Mouse (Mus musculus) adipose tissue, adult 10 weeks (tissue): ENCODE results near the gene Slc25a35. TPM values are rescaled to one million over a fixed set of nuclear protein-coding genes. Genes with fewer than 3 reads are reported as not detected.

Source experiments
- polyA plus RNA-seq: library from polyadenylated mRNA; stranded (reverse); fragments of 350-450 nt; fragmentation: Illumina TruSeq; extraction: RNeasy Lipid Tissue Mini Kit (QIAGEN cat#74804); gene quantifications from one replicate; pipeline ENCODE4 v1.2.3, GENCODE M21; 2014; ENCODE audit warnings: low read depth, low replicate concordance

Slc25a35 gene
- polyA plus RNA-seq, result 38.0 TPM

GRCm38 (mm10) chr11:68967337-68968282 is at the start of gene Slc25a35:
Slc25a35 (plus strand) TSS chr11:68968131.

GRCm38 (mm10) chr11:68926981-68927380 is 41.0 kb upstream of the Slc25a35 start, which contains the start of gene Odf4:
Odf4 (minus strand) TSS chr11:68927081.

DNA sequence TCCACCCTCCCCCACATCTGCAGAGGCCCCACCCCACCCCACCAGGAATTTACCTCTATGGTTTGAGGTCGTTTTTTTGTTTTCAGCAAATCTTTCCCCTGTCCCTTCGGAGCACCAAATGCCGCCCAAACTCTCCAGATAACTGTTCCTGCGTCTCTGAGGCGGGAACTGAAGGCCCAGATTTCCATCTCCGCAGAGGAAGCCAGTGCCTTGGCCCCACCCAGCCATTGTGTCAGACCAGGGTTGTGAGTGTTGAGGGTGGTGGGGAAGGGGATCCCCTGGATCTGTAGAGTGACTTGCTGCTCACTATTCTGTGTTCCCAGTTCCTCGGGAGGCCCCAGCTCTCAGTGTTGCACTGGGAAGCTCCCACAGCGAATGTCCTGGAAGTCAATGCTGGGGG is 10.6 kb upstream of the Slc25a35 start, which contains the start of gene Arhgef15:
Gene Arhgef15 (minus strand): TSS at position 173 of the 400 bp plus-strand sequence.

GRCm38 (mm10) chr11:68975085-68975484 is 7.2 kb downstream of the Slc25a35 start, which contains the start of gene Rangrf:
Rangrf (minus strand) TSS chr11:68975185.

DNA sequence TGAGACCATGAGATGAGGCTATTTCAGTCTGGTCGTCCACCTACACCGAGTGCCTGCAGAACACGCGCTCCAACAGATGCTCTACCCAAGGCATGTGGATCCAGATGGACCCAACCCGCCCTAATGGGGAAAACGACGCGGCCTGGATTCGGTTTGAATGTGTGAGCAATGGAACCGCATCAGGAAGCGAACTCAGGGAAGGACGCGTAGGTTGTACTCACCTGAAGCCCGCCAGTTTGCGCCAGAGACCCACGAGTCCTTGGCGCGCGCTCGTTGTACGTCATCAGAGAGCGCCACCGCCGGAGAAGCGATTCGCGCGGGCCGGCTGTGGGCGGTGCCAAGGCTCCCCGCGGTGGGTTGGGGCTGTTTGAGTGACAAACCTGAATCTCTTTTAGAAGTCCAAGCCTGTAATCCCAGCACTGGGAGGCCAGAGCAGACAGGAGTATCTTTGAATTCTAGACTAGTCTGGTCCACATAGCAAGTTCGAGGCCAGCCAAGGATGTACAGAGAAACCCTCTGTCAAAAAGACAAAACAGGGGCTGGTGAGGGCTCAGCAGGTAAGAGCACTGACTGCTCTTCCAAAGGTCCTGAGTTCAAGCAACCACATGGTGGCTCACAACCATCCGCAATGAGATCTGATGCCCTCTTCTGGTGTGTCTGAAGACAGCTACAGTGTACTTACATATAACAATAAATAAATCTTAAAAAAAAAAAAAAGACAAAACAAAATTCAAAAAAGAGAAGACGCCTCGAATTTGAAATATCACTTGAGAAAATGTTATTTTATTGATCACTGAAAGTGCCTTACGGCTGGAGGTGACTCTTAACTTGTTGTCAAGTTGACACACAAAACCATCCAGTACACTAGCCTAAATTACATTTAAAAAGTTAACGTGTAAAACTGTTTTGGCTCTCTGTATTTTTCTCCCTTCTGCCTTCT is 40.5 kb downstream of the Slc25a35 start, which contains the start of gene Pfas:
Gene Pfas (minus strand): TSS at position 279 of the 940 bp plus-strand sequence.

DNA sequence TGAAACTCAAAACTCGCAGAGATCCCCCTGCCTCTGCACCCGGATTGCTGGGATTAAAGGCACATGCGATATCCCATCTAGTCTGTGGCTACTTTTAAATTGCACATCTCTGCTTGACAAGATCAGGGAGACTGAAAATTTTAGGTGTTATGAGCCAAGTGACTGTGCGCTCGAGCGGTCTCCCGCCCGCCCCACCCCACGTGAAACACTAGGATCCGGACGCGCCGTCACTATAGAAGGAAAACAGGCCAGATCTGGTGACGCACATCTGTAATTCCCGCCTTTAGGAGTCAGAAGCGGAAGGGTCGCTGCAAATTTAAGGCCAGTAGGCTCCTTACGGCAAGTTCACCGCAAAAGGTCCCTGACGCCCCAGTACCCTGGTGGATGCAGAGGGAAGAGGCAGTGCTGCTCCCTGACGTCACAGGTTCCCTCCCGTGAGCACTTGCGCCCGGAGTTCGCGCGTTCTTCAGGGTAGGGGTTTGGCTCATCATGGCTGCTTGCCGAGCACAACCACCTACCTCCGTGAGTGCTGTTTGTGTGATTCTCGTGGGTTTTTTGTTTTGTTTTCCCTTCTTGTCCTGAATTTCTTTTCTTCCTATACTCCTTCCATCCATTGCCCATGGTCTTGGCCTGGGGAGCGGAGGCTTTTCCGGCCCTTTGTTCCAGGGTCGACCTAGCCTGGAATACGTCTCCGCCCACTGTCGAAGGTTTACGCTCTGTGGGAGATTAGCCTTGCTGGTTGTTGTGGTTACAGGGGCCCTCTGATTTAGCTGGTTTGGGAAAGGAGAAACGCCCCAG is 47.9 kb downstream of the Slc25a35 start, which contains the start of gene Ctc1:
Gene Ctc1 (plus strand): TSS at position 268 of the 798 bp plus-strand sequence.

Other genes with a start within 250 kb of the Slc25a35 start
- gene Ndel1, start 96.3 kb upstream of the Slc25a35 start, polyA plus RNA-seq, result 59.2 TPM
- 0.14 TPM for gene Rnf222, start 79.6 kb upstream of the Slc25a35 start, polyA plus RNA-seq
- gene Rpl26, start 66.5 kb upstream of the Slc25a35 start, polyA plus RNA-seq, result 2,612 TPM
- 8.8 TPM for gene Odf4, start 41.0 kb upstream of the Slc25a35 start, polyA plus RNA-seq
- 9.2 TPM for gene Arhgef15, start 10.7 kb upstream of the Slc25a35 start, polyA plus RNA-seq
- 37.9 TPM for gene Rangrf, start 7.1 kb downstream of the Slc25a35 start, polyA plus RNA-seq
- 11.8 TPM for gene Pfas, start 40.3 kb downstream of the Slc25a35 start, polyA plus RNA-seq
- 32.2 TPM for gene Ctc1, start 47.8 kb downstream of the Slc25a35 start, polyA plus RNA-seq
- 3.3 TPM for gene Aurkb, start 77.5 kb downstream of the Slc25a35 start, polyA plus RNA-seq
- gene Borcs6, start 91.6 kb downstream of the Slc25a35 start, polyA plus RNA-seq, result 19.3 TPM
- gene Tmem107, start 102.7 kb downstream of the Slc25a35 start, polyA plus RNA-seq, result 20.0 TPM
- gene Vamp2, start 120.4 kb downstream of the Slc25a35 start, polyA plus RNA-seq, result 167 TPM
- gene Per1, start 127.1 kb downstream of the Slc25a35 start, polyA plus RNA-seq, result 31.8 TPM
- gene Hes7, start 152.3 kb downstream of the Slc25a35 start, polyA plus RNA-seq, result not detected
- gene 9130213A22Rik, start 154.5 kb downstream of the Slc25a35 start, polyA plus RNA-seq, result 0.57 TPM
- 1.3 TPM for gene Aloxe3, start 157.8 kb downstream of the Slc25a35 start, polyA plus RNA-seq
- gene Alox12b, start 188.9 kb downstream of the Slc25a35 start, polyA plus RNA-seq, result not detected
- gene Alox8, start 229.7 kb downstream of the Slc25a35 start, polyA plus RNA-seq, result not detected